9 mouse cellular contexts compared by ENCODE assay signal in the genomic region with DNA sequence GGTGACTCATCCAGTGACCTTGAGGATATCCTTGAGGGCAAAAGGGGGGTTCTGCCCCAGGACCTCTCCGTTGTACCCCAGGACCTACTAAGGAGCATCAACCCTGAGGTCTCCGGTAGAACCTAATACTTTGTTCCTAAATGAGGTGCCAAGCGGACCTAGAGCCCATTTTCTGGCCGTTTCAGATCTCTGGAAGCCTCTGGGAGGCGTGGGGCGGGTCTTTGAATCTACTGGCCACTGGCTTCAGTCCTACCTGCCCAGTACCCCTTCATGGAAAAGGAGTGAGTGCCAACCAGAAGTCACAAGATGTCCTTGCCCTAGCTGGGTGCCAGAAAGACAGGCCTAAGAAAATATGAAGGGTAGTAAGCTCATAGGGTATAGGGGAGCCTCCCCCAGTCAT. TPM values are rescaled to one million over a fixed set of nuclear protein-coding genes. Genes with fewer than 3 reads are reported as not detected.
A peak's percentile ranks its signal among the peaks of the same experiment; 100 is the strongest.
DNase-seq lines count a peak whose midpoint lies in the region; ATAC-seq and TF ChIP-seq lines count a peak whose summit lies in the region.
"Had no signal": no experiment of that assay in that cellular context is flagged by ENCODE, and none has a peak within 500 bp of the region (broad histone marks: within the 10 kb centered on the region; RNA-seq: fewer than 3 reads in every experiment).

No protein-coding gene starts in this region.

- peak overlapping the region; percentile 64 for H3K4me3 ChIP-seq in lung, adult 2 months (replicated peaks; ENCODE audit: extremely low read depth, low read depth, low read length)
- peak overlapping the region; percentile 56 for H3K4me3 ChIP-seq in embryonic fibroblast, embryonic 13.5 days (ENCODE audit: insufficient read depth, low read length)
- no peak overlapping the region for H3K4me3 ChIP-seq in limb, embryonic 11.5 days (ENCODE audit: low read depth, low read length)
- H3K4me3 ChIP-seq in neural tube, embryonic 14.5 days (ENCODE audit: low read depth, low read length) = no peak overlapping the region

- no peak for ATAC-seq in limb, embryonic 11.5 days (ENCODE audit: insufficient number of reproducible peaks, low FRiP score, low TSS enrichment, low read depth)
- no peak for ATAC-seq in neural tube, embryonic 14.5 days (ENCODE audit: low read depth)

- H3K4me2 ChIP-seq in limb, embryonic 11.5 days (ENCODE audit: low read depth, severe bottlenecking) = peak overlapping the region; percentile 65
- peak overlapping the region; percentile 77; the same call in 1 of the 2 replicates for H3K4me2 ChIP-seq in neural tube, embryonic 14.5 days (ENCODE audit: low read depth, low read length)

- TF ChIP-seq POLR2A in lung, adult 2 months (IDR thresholded peaks at IDR 0.05; ENCODE audit: borderline replicate concordance, extremely low read depth, low read depth, low read length) = no peak
- TF ChIP-seq POLR2A in embryonic fibroblast, embryonic 13.5 days (IDR thresholded peaks at IDR 0.05; ENCODE audit: low read depth, low read length) = no peak

- WGBS in lung, adult 2 months = 45% methylated on average over 6 of the region's 6 CpGs
- 45% methylated on average over 6 of the region's 6 CpGs for WGBS in limb, embryonic 11.5 days
- 48% methylated on average over 6 of the region's 6 CpGs for WGBS in neural tube, embryonic 14.5 days

- TF ChIP-seq CTCF in lung, adult 2 months (IDR thresholded peaks at IDR 0.05; ENCODE audit: insufficient read depth, low read length) = no peak
- no peak for TF ChIP-seq CTCF in embryonic fibroblast, embryonic 13.5 days (IDR thresholded peaks at IDR 0.05; ENCODE audit: borderline replicate concordance, insufficient read depth, low read length)

- no peaks in the 10 kb centered on the region; the same call in none of the 2 replicates for H3K4me1 ChIP-seq in lung, adult 2 months (ENCODE audit: control insufficient read depth, insufficient read depth, low read length)
- H3K4me1 ChIP-seq in embryonic fibroblast, embryonic 13.5 days (ENCODE audit: control insufficient read depth, insufficient read depth, low read length) = no peaks in the 10 kb centered on the region; the same call in 1 of the 2 replicates
- no peaks in the 10 kb centered on the region; the same call in 1 of the 2 replicates for H3K4me1 ChIP-seq in limb, embryonic 11.5 days (ENCODE audit: control insufficient read depth, insufficient read depth, low read length)
- no peaks in the 10 kb centered on the region for H3K4me1 ChIP-seq in neural tube, embryonic 14.5 days (ENCODE audit: control insufficient read depth, insufficient read depth, low read length)

- H3K9ac ChIP-seq in limb, embryonic 11.5 days (ENCODE audit: low read length) = 0 out of 2 replicates have a peak overlapping the region, but pooled peaks have one; percentile 17
- no peak overlapping the region for H3K9ac ChIP-seq in neural tube, embryonic 14.5 days (replicated peaks; ENCODE audit: low read depth, low read length)

- H3K36me3 ChIP-seq in limb, embryonic 11.5 days (ENCODE audit: control insufficient read depth, insufficient read depth, low read length) = no peaks in the 10 kb centered on the region
- H3K36me3 ChIP-seq in neural tube, embryonic 14.5 days (ENCODE audit: control insufficient read depth, insufficient read depth, low read length) = no peaks in the 10 kb centered on the region

- no peaks in the 10 kb centered on the region for H3K27me3 ChIP-seq in limb, embryonic 11.5 days (ENCODE audit: control insufficient read depth, insufficient read depth, low read length)
- H3K27me3 ChIP-seq in neural tube, embryonic 14.5 days (ENCODE audit: control insufficient read depth, insufficient read depth, low read length) = no peaks in the 10 kb centered on the region

- peak overlapping the region; percentile 4; the same call in 1 of the 2 replicates for H3K27ac ChIP-seq in embryonic fibroblast, embryonic 13.5 days (ENCODE audit: insufficient read depth, low read length)
- H3K27ac ChIP-seq in limb, embryonic 11.5 days (replicated peaks; ENCODE audit: low read depth, low read length) = no peak overlapping the region
- no peak overlapping the region for H3K27ac ChIP-seq in neural tube, embryonic 14.5 days (ENCODE audit: low read depth, low read length)

- no peak for DNase-seq in lung, adult 2 months
- no peak for DNase-seq in lung, postnatal 14 days
- no peak for DNase-seq in limb, embryonic 11.5 days (ENCODE audit: low spot score)
- no peak for DNase-seq in cerebellum, adult 9-10 months
- no peak for DNase-seq in yolk sac, embryonic 10.5 days (ENCODE audit: low spot score)
- no peak for DNase-seq in embryo, embryonic 9.5 days (ENCODE audit: extremely low spot score)

- H3K9me3 ChIP-seq in limb, embryonic 11.5 days (ENCODE audit: control insufficient read depth, low read length) = no peaks in the 10 kb centered on the region
- H3K9me3 ChIP-seq in neural tube, embryonic 14.5 days (ENCODE audit: control insufficient read depth, low read length) = no peaks in the 10 kb centered on the region

RNA-seq across cellular contexts. Expression of a gene that starts 2.5 kb away (rescaled TPM):
- 154 and 173 TPM in 2 replicates for polyA plus RNA-seq in lung, adult 2 months (2012; rRNA removed)
- 133 and 134 TPM in 2 replicates for polyA plus RNA-seq in embryonic fibroblast, embryonic 13.5 days (2011; ENCODE audit: insufficient read length, low read depth, missing spikeins)
- polyA plus RNA-seq in limb, embryonic 11.5 days (2014; fragmentation: Nextera tagmentation; extraction: Ambion mirVana) = 73.4 and 75.8 TPM in 2 replicates
- 23.4 and 42.9 TPM in 2 replicates for polyA plus RNA-seq in neural tube, embryonic 14.5 days (2014; fragmentation: Nextera tagmentation; extraction: Ambion mirVana)

RNA-seq across cellular contexts. Expression of a gene that starts 19.6 kb away (rescaled TPM):
- not detected in 2 replicates for polyA plus RNA-seq in lung, adult 2 months (2012; rRNA removed)
- polyA plus RNA-seq in embryonic fibroblast, embryonic 13.5 days (2011; ENCODE audit: insufficient read length, low read depth, missing spikeins) = not detected in 2 replicates
- not detected in 2 replicates for polyA plus RNA-seq in limb, embryonic 11.5 days (2014; fragmentation: Nextera tagmentation; extraction: Ambion mirVana)
- not detected in 2 replicates for polyA plus RNA-seq in neural tube, embryonic 14.5 days (2014; fragmentation: Nextera tagmentation; extraction: Ambion mirVana)
- polyA plus RNA-seq: erythroblast, embryonic 14.5 days had no signal

RNA-seq across cellular contexts. Expression of a gene that starts 20.3 kb away (rescaled TPM):
- polyA plus RNA-seq in lung, adult 2 months (2012; rRNA removed) = not detected in 2 replicates
- polyA plus RNA-seq in embryonic fibroblast, embryonic 13.5 days (2011; ENCODE audit: insufficient read length, low read depth, missing spikeins) = not detected in 2 replicates
- not detected in 2 replicates for polyA plus RNA-seq in limb, embryonic 11.5 days (2014; fragmentation: Nextera tagmentation; extraction: Ambion mirVana)
- not detected in 2 replicates for polyA plus RNA-seq in neural tube, embryonic 14.5 days (2014; fragmentation: Nextera tagmentation; extraction: Ambion mirVana)
- polyA plus RNA-seq: erythroblast, embryonic 14.5 days had no signal

RNA-seq across cellular contexts. Expression of a gene that starts 31.7 kb away (rescaled TPM):
- polyA plus RNA-seq in lung, adult 2 months (2012; rRNA removed) = not detected in 2 replicates
- not detected in 2 replicates for polyA plus RNA-seq in embryonic fibroblast, embryonic 13.5 days (2011; ENCODE audit: insufficient read length, low read depth, missing spikeins)
- not detected in 2 replicates for polyA plus RNA-seq in limb, embryonic 11.5 days (2014; fragmentation: Nextera tagmentation; extraction: Ambion mirVana)
- polyA plus RNA-seq in neural tube, embryonic 14.5 days (2014; fragmentation: Nextera tagmentation; extraction: Ambion mirVana) = not detected in 2 replicates
- polyA plus RNA-seq: erythroblast, embryonic 14.5 days had no signal

RNA-seq across cellular contexts. Expression of a gene that starts 31.8 kb away (rescaled TPM):
- polyA plus RNA-seq in lung, adult 2 months (2012; rRNA removed) = not detected in 2 replicates
- not detected in 2 replicates for polyA plus RNA-seq in embryonic fibroblast, embryonic 13.5 days (2011; ENCODE audit: insufficient read length, low read depth, missing spikeins)
- not detected in 2 replicates for polyA plus RNA-seq in limb, embryonic 11.5 days (2014; fragmentation: Nextera tagmentation; extraction: Ambion mirVana)
- not detected in 2 replicates for polyA plus RNA-seq in neural tube, embryonic 14.5 days (2014; fragmentation: Nextera tagmentation; extraction: Ambion mirVana)
- polyA plus RNA-seq: erythroblast, embryonic 14.5 days had no signal

Comparison
In these comparisons a context has a peak if more than half of its experiments do, and no peak if none do; other contexts are left out.
1. H3K4me3 ChIP-seq: peak in lung, adult 2 months (single experiment) and embryonic fibroblast, embryonic 13.5 days (single experiment); none in limb, embryonic 11.5 days (single experiment) and neural tube, embryonic 14.5 days (single experiment).